Mouse (Mus musculus): Measurements from ENCODE around the gene Stard13. TPM values are rescaled to one million over a fixed set of nuclear protein-coding genes. Genes with fewer than 3 reads are reported as not detected.

Stard13 gene
- total and polyA plus RNA-seq, 3 experiments = not detected

DNA sequence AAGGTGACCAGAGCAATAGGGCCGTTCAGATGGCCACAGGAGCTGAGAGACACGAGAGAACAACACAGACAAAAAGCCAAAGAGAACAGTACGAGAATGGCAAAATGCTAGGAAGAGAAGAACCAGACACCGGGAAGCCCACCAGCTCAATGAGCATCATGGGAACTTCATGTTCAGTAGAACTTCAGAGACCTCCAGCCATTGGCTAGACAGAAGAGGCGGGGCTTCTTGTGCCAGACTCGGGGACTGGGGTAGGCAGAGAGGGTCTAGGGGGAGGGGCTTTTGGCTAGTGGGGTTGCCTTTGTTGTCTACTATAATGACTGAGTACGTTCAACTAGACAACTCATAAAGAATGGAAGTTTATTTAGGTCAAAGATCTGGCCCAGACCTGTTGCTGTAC lies 239.5 kb downstream of the Stard13 start:
- no peaks in the 10 kb centered on the region for H3K36me3 ChIP-seq (ENCODE audit: control insufficient read depth in 1 of 2, insufficient read depth in 2 of 2, low read length in 2 of 2)
- DNase-seq (ENCODE audit: low read depth, low spot score) = no peak
- H3K27ac ChIP-seq (ENCODE audit: control insufficient read depth, low read depth, low read length) = no peak overlapping the region
- no peaks in the 10 kb centered on the region for H3K79me2 ChIP-seq (ENCODE audit: control insufficient read depth, insufficient read depth, low read length, poor library complexity)
- H3K27me3 ChIP-seq (ENCODE audit: control insufficient read depth in 1 of 2, insufficient read depth in 2 of 2, low read length in 2 of 2) = no peaks in the 10 kb centered on the region
- TF ChIP-seq ZC3H11A (IDR thresholded peaks at IDR 0.05; ENCODE audit: low read depth, low read length) = no peak
- H3K4me1 ChIP-seq (ENCODE audit: control insufficient read depth in 1 of 2, insufficient read depth in 2 of 2, low read length in 2 of 2) = no peaks in the 10 kb centered on the region
- no peak overlapping the region for H3K9ac ChIP-seq (ENCODE audit: control insufficient read depth, low read depth, low read length, poor library complexity, severe bottlenecking)
- no peaks in the 10 kb centered on the region for H3K9me3 ChIP-seq (replicated peaks; ENCODE audit: insufficient read depth, low read length)
- no peak overlapping the region for H3K4me3 ChIP-seq (ENCODE audit: control insufficient read depth in 1 of 2, insufficient read depth in 1 of 2, low read depth in 2 of 2, low read length in 2 of 2)

Other genes starting within 250 kb of the Stard13 start
- gene Gm42906, start 194.3 kb upstream of the Stard13 start, total RNA-seq (2012; rRNA removed) = not detected in 2 replicates
- gene Gm42906, start 194.3 kb upstream of the Stard13 start, polyA plus RNA-seq (2012; ENCODE audit: insufficient read depth in 1 of 2, insufficient read length in 2 of 2, low read depth in 1 of 2, low replicate concordance in 2 of 2, missing spikeins in 1 of 2) = not detected

All from MEL (cell line).